Mouse (Mus musculus) stomach, postnatal 0 days (tissue): ENCODE measurements around the gene Kif19a.

Source experiments
- CTCF ChIP-seq: IDR thresholded peaks from 2 replicates; pipeline ENCODE4 v1.5.1; 2016; ENCODE audit warnings: antibody characterized with exemption, low read depth, mild to moderate bottlenecking, moderate library complexity
- EP300 ChIP-seq: optimal IDR thresholded peaks from 2 replicates; pipeline ENCODE3; 2016; ENCODE audit warnings: antibody characterized with exemption

GRCm38 (mm10) chr11:114747564-114748138, 17.5 kb upstream of the Kif19a start:
- no peak for TF ChIP-seq CTCF
- TF ChIP-seq EP300 = no peak
